Mouse (Mus musculus) lung, adult 18-20 months (tissue): ENCODE data around the gene Esyt1.
"Not testable (repeated sequence)": the region's sequence is repeated elsewhere in the genome, so short reads cannot be mapped to it uniquely, and the experiment has no call there.

Experiments
- DNase-seq, 2 experiments: peaks; one replicate each; pipeline ENCODE4 v3.0.0; 2022; ENCODE audit warnings: mixed read lengths in 2 of 2

Esyt1 gene

GRCm38 (mm10) chr10:128536266-128536940 is 10.7 kb upstream of the Esyt1 start:
- DNase-seq, result peak; percentile 92 to 94

DNA sequence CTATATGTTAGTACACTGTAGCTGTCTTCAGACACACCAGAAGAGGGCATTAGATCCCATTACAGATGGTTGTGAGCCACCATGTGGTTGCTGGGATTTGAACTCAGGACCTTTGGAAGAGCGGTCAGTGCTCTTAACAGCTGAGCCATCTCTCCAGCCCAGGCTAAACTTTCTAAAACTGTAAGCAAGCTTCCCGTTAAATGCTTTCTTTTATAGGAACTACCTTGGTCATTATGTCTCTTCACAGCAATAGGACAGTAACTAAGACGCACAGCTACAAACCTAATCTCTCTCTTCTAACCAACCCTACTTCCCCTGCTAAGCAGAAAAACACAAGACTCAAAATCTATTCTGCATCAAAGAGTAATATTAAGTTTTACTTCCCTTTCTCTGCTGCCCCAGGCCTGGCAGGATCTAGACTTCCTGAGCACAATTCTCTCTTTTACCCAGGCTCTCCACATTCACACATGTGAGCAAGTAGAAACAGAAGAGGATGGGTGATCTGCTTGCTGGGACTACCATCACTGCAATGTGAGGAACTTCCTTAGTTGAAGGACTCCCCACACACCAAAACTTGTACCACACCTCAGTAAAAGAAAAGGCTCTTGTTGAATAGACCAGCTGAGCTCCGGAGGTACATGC is 10.1 kb upstream of the Esyt1 start:
- no peak for DNase-seq

DNA sequence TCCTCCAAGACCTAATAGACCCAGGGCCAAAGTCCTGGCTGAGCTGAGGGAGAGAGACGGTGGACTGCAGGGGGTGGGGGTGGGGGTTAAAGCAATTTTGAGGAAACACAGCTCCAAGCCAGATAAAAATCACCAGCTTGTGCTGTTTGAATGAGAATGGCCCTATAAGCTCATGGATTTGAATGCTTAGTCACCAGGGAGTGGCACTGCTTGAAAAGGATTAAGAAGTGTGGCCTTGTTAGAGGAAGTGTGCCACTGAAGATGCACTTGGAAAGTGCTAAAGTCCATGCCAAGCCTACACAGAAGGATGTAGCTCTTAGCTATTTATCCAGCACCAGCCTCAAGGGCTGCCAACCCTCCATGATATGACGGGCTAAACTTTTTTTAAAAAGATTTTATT is 9.5 kb upstream of the Esyt1 start:
- no peak for DNase-seq

- DNase-seq, result peak in 1 of 2 experiments; percentile 26
These were observed 990 bp upstream of the Esyt1 start for GRCm38 (mm10) chr10:128526366-128527356.

DNA sequence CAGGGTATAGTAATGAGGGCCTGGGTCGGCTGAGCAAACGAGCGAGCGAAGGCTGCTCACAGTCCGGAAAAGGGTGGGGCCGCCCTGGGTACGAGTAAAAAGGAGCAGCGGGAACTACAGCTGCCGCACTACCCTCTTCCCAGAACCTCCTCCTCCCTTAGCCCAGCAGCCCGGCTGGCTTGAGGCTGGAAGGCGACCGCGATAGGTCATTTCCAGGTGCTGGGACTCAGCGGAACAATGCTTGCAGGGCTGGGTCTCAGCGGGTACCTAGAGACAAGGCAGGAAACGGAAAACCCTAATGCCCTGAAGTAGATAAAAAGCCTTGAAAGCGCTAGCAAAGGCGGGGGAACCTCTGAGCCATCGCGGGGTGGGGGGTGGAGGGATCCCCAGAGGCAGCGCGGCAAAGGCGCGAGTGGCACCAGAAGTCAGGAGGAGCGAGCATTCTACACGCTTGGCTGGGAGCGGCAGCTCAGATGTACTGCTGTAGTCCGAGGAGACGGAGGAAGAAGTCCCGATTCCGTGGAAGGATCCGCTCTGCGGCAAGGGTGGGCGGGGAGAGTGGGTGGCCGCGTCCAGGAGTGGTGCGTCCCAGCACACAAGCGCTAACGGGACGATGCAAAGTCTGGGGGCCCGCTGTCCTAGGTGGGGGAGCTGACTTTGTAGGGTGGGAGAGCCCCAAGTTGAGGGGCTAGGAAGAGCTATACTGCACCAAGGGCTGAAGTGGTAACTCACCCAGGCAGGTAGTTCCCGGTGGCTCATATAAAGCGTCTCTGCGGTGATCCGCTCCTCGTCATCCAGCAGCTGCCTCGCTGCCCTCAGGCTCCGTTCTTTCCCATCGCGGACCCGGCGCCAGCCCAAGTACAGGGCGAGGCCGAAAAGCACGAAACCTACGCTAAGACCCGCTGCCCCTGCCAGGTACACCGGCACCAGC is 674 bp downstream of the Esyt1 start:
- DNase-seq, result peak; percentile 60 to 67

GRCm38 (mm10) chr10:128524111-128524731 is 1.4 kb downstream of the Esyt1 start:
- DNase-seq, result no peak

GRCm38 (mm10) chr10:128522351-128522750 is 3.3 kb downstream of the Esyt1 start:
- no peak for DNase-seq

GRCm38 (mm10) chr10:128520591-128520990 is 5.1 kb downstream of the Esyt1 start:
- no peak for DNase-seq

GRCm38 (mm10) chr10:128518833-128519232 is 6.8 kb downstream of the Esyt1 start:
- DNase-seq, result peak; percentile 57 to 72

GRCm38 (mm10) chr10:128516677-128517076 is 9.0 kb downstream of the Esyt1 start:
- peak in 1 of 2 experiments; percentile 33 for DNase-seq

DNA sequence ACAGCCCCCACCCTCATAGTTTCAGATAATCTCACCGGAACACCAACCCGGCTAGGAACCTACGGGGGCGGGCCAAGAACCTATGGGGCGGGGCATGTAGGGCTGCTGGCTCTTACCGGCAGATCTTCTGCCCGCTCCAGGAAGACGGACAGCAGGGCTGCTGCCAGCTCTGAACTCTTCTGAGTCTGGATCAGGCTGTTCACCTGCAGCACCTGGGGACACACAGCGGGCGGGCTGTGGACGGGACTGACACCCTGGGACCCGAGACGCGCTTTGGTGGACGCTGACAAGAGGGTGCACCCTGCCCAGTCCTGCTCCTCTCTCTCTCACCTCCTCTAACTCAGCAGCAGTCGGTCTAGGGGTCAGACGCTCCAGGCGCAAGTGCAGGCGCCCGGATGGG is 9.6 kb downstream of the Esyt1 start:
- DNase-seq, result no peak

DNA sequence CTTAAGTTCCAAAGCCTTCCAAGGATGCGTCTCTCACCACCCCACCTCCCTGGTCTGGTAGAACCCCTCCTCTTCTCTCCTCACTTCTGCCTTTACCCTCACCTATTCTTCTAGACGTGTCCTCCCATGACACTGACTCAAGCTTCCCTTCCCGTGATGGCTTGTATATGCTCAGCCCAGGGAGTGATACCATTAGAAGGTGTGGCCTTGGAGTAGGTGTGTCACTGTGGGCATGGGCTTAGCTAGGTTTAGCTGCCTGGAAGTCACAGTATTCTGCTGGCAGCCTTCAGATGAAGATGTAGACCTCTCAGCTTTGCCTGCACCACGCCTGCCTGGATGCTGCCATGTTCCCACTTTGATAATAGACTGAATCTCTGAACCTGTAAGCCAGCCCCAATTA is 10.6 kb downstream of the Esyt1 start:
- no peak for DNase-seq

DNA sequence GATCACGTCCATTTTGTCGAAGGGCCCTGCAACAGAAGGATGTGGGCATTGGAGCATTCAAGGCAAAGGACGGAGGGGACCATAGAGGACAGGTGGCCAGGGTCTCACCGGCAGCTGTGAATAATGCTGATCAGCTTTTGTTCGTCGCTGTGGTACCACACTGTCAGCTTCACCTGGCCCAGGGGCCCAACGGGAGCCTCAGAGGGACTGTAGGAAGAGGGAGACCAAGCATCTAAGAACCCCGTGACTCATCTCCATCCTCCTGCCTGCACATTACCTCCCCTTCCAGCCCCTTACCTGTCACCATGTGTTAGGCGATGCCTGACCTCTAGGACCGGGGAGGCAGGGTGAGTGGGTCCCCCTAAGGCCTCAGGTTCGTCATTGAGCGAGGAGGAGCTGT is 13.9 kb downstream of the Esyt1 start:
- DNase-seq, result no peak

DNA sequence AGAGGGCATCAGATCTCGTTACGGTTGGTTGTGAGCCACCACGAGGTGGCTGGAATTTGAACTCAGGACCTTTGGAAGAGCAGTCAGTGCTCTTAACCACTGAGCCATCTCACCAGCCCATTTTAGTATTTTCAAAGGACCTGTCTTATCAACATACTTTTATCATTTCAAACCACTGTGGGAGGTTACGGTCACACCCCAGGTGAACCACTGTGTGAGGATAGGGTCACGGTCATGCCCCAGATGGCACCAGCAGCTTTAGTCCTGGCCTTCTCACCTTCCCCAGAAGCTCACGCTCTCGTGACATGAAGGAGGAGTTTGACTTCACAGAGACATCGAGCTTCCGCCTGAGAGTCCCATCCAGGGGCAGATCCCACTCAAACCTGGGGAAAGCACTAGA is 14.5 kb downstream of the Esyt1 start:
- DNase-seq, result no peak

DNA sequence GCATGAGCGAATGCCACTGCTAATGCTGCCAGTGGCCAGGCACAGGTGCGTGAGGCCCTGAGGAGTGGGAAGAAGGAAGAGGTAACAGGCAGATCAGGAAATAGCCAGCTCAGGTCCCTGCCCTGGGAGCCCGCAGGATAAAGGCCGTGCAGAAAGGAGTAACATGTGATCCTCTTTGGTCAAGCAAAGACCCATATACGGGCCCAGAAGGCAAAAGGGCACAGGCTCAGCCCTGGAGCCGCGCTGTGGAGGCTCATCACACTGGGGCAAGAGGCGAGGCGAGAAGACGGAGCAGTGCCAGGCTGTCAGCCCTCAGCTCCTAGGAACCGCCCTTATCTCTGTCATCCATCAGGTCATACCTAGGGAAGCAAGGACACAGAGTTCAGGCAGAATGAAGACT is 15.4 kb downstream of the Esyt1 start:
- no peak for DNase-seq

DNA sequence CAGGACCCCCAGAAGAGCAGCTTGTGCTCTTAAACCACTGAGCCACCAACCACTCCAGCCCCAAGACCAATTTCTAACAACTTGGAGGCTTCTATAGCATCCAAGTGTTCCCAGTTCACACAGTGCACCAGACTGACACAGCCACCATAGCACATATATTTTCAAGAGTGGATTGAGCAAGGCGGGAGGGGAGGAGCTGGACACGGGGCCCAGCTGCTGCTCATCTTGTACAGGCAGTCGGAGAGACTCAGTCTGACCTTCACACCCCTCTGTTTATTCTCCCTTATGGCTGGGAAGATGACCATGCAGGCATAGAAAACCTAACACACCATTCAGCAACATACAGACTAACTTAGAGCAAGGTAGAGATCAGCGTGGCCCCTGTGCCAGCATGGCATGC is 15.8 kb downstream of the Esyt1 start:
- DNase-seq, result no peak

GRCm38 (mm10) chr10:128509203-128509602 is 16.5 kb downstream of the Esyt1 start:
- no peak for DNase-seq

GRCm38 (mm10) chr10:128508260-128508659 is 17.4 kb downstream of the Esyt1 start:
- DNase-seq, result no peak

DNA sequence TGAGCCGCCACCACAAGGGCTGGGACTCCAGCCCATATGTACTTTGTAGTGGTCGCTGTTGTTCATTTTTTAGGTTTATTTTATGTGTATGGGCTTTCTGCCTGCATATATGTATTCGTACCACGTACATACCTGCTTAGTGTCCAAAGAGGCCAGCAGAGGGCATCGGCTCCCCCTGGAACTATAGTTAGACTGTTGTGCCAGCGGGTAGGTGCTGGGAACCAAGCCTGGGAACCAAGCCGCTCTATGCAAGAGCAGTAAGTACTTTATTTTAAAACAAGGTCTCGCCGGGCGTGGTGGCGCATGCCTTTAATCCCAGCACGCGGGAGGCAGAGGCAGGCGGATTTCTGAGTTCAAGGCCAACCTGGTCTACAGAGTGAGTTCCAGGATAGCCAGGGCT is 19.7 kb downstream of the Esyt1 start:
- DNase-seq, result no peak

DNA sequence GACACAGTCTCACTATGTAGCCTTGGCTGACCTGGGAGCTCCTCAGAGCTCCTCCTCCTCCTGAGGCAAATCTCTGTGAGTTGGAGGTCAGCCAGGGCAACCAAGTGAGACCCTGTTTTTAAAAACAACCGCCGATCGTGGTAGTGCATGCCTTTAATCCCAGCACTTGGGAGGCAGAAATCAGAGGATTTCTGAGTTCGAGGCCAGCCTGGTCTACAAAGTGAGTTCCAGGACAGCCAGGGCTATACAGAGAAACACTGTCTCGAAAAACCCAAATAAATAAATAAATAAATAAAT is 20.4 kb downstream of the Esyt1 start:
- DNase-seq, result not testable (repeated sequence)

GRCm38 (mm10) chr10:128504641-128505370 is 20.9 kb downstream of the Esyt1 start:
- DNase-seq, result peak in 1 of 2 experiments; percentile 58
